14 mouse cellular contexts compared by ENCODE assay signal in genomic region chr14:64595523-64595889, GRCm38 (mm10).
DNase-seq lines count a peak whose midpoint lies in the region; ATAC-seq and TF ChIP-seq lines count a peak whose summit lies in the region.
"Had no signal": no experiment of that assay in that cellular context is flagged by ENCODE, and none has a peak within 500 bp of the region (broad histone marks: within the 10 kb centered on the region; RNA-seq: fewer than 3 reads in every experiment).

No protein-coding gene starts in this region.

- no peak for DNase-seq in layer of hippocampus, adult 2 months (ENCODE audit: low spot score in 2 of 2)
- DNase-seq in layer of hippocampus, adult 9-11 months: no peak
- no peak for DNase-seq in adrenal gland, adult 2 months
- no peak for DNase-seq in Muller cell, postnatal 12 days (ENCODE audit: inconsistent ontology term)
- DNase-seq in kidney, postnatal 4 days: no peak
- DNase-seq: adrenal gland, postnatal 10 days; heart, adult 11 months; heart, postnatal 14 days had no signal

- TF ChIP-seq EP300 in ES-Bruce4 (IDR thresholded peaks at IDR 0.05; ENCODE audit: insufficient read depth, low read depth, low read length): no peak

- WGBS in forebrain, embryonic 15.5 days: 58% methylated on average over 1 of the region's 1 CpGs
- WGBS in midbrain, embryonic 13.5 days: 61% methylated on average over 1 of the region's 1 CpGs

- TF ChIP-seq POLR2A in ES-Bruce4 (IDR thresholded peaks at IDR 0.05; ENCODE audit: insufficient read depth, low read length): no peak

- 0 out of 2 replicates have a peak, but pooled peaks cover 2% of the 10 kb centered on the region for H3K9me3 ChIP-seq in ES-Bruce4 (replicated peaks; ENCODE audit: control insufficient read depth, insufficient read depth, low read length, poor library complexity, severe bottlenecking)
- no peaks in the 10 kb centered on the region for H3K9me3 ChIP-seq in forebrain, embryonic 15.5 days
- no peaks in the 10 kb centered on the region for H3K9me3 ChIP-seq in midbrain, embryonic 13.5 days
- H3K9me3 ChIP-seq: embryonic facial prominence, embryonic 12.5 days had no signal

- H3K4me1 ChIP-seq in ES-Bruce4 (ENCODE audit: control insufficient read depth, insufficient read depth, low read length): peaks cover 6% of the 10 kb centered on the region
- H3K4me1 ChIP-seq in forebrain, embryonic 15.5 days: peaks cover 63% of the 10 kb centered on the region
- peaks cover 80% of the 10 kb centered on the region for H3K4me1 ChIP-seq in midbrain, embryonic 13.5 days (replicated peaks)

- no peaks in the 10 kb centered on the region for H3K36me3 ChIP-seq in ES-Bruce4 (ENCODE audit: control insufficient read depth, insufficient read depth, low read length, poor library complexity, severe bottlenecking)
- 0 out of 2 replicates have a peak, but pooled peaks cover 4% of the 10 kb centered on the region for H3K36me3 ChIP-seq in forebrain, embryonic 15.5 days
- H3K36me3 ChIP-seq in midbrain, embryonic 13.5 days: peaks cover 23% of the 10 kb centered on the region
- H3K36me3 ChIP-seq: embryonic facial prominence, embryonic 12.5 days had no signal

- no peak for TF ChIP-seq CTCF in layer of hippocampus, adult 2 months (conservative IDR thresholded peaks at IDR 0.05)
- TF ChIP-seq CTCF in ES-Bruce4 (IDR thresholded peaks at IDR 0.05; ENCODE audit: low read depth, low read length): no peak

- H3K27ac ChIP-seq in layer of hippocampus, adult 2 months: peak overlapping the region; percentile 89
- peak overlapping the region; percentile 98 for H3K27ac ChIP-seq in ES-Bruce4 (ENCODE audit: insufficient read depth, low read length)
- peak overlapping the region; percentile 99 for H3K27ac ChIP-seq in forebrain, embryonic 15.5 days (replicated peaks)
- peak overlapping the region; percentile 100 for H3K27ac ChIP-seq in midbrain, embryonic 13.5 days
- H3K27ac ChIP-seq: embryonic facial prominence, embryonic 12.5 days; liver, embryonic 14.5 days had no signal

- no peak overlapping the region for H3K4me3 ChIP-seq in layer of hippocampus, adult 2 months
- H3K4me3 ChIP-seq in ES-Bruce4 (ENCODE audit: low read depth, low read length): no peak overlapping the region
- no peak overlapping the region for H3K4me3 ChIP-seq in forebrain, embryonic 15.5 days
- no peak overlapping the region for H3K4me3 ChIP-seq in midbrain, embryonic 13.5 days (replicated peaks)
- H3K4me3 ChIP-seq: embryonic facial prominence, embryonic 12.5 days had no signal

- 0 out of 2 replicates have a peak overlapping the region, but pooled peaks have one; percentile 32 for H3K9ac ChIP-seq in ES-Bruce4 (ENCODE audit: low read depth, poor library complexity, severe bottlenecking)
- H3K9ac ChIP-seq in forebrain, embryonic 15.5 days (replicated peaks): peak overlapping the region; percentile 85
- peak overlapping the region; percentile 100; the same call in 1 of the 2 replicates for H3K9ac ChIP-seq in midbrain, embryonic 13.5 days (replicated peaks)
- H3K9ac ChIP-seq: embryonic facial prominence, embryonic 12.5 days; liver, embryonic 14.5 days had no signal

- H3K4me2 ChIP-seq in forebrain, embryonic 15.5 days (replicated peaks): peak overlapping the region; percentile 95
- peak overlapping the region; percentile 98; the same call in 1 of the 2 replicates for H3K4me2 ChIP-seq in midbrain, embryonic 13.5 days (replicated peaks)
- H3K4me2 ChIP-seq: embryonic facial prominence, embryonic 12.5 days had no signal

- ATAC-seq in forebrain, embryonic 15.5 days (replicated peaks): no peak
- ATAC-seq in midbrain, embryonic 13.5 days: peak; percentile 5
- ATAC-seq: CD4-positive, CD25-positive, alpha-beta regulatory T cell, adult 4 months had no signal

- no peaks in the 10 kb centered on the region for H3K27me3 ChIP-seq in ES-Bruce4 (ENCODE audit: control insufficient read depth, insufficient read depth, low read length, poor library complexity, severe bottlenecking)
- no peaks in the 10 kb centered on the region for H3K27me3 ChIP-seq in forebrain, embryonic 15.5 days
- H3K27me3 ChIP-seq in midbrain, embryonic 13.5 days: no peaks in the 10 kb centered on the region

Comparison
In these comparisons a context has a peak if more than half of its experiments do, and no peak if none do; other contexts are left out.
1. H3K9ac ChIP-seq: peak in every context shown above with its lines; median percentile 100 in midbrain, embryonic 13.5 days; 85 in forebrain, embryonic 15.5 days; 32 in ES-Bruce4.